Mouse (Mus musculus) limb, embryonic 10.5 days (tissue): ENCODE measurements around the gene Sstr3. TPM values are rescaled to one million over a fixed set of nuclear protein-coding genes. Genes with fewer than 3 reads are reported as not detected.

ENCODE experiments used
- DNase-seq: peaks from one replicate; pipeline ENCODE4 v3.0.0-alpha.2; 2017; ENCODE audit warnings: low spot score
- H3K27ac ChIP-seq: fragments of 300-500 bp; sonication (generic); 2 replicates; pipeline ENCODE4 v1.5.1; 2016; ENCODE audit warnings: mild to moderate bottlenecking
- H3K27me3 ChIP-seq: fragments of 300-500 bp; sonication (generic); 2 replicates; pipeline ENCODE4 v1.6.1; 2016; ENCODE audit warnings: low read depth, mild to moderate bottlenecking; ENCODE audit not compliant: poor library complexity, severe bottlenecking
- H3K36me3 ChIP-seq: fragments of 300-500 bp; sonication (generic); 2 replicates; pipeline ENCODE4 v1.6.1; 2016; ENCODE audit warnings: mild to moderate bottlenecking, moderate library complexity
- H3K4me1 ChIP-seq: fragments of 300-500 bp; sonication (generic); 2 replicates; pipeline ENCODE4 v1.6.1; 2016
- H3K4me3 ChIP-seq: fragments of 300-500 bp; sonication (generic); 2 replicates; pipeline ENCODE4 v1.5.1; 2016; ENCODE audit warnings: mild to moderate bottlenecking, moderate library complexity
- H3K9me3 ChIP-seq: fragments of 300-500 bp; sonication (generic); replicated peaks from 2 replicates; pipeline ENCODE4 v1.6.1; 2016; ENCODE audit warnings: mild to moderate bottlenecking
- WGBS: fragments of 180-500 bp; shearing (Covaris S2); methylation state at CpG from one replicate; pipeline ENCODE4 v1.1.7; 2016; 5-methylcytosine and 5-hydroxymethylcytosine counted together
- polyA plus RNA-seq: library from polyadenylated mRNA; unstranded; fragments of >200 nt; fragmentation: Nextera tagmentation; extraction: Ambion mirVana; gene quantifications from 2 replicates; pipeline ENCODE4 v1.2.1, GENCODE M21; 2016

Sstr3 gene
- polyA plus RNA-seq, 1 experiment from 2014 or later: not detected

- Histone ChIP-seq H3K27ac (no peak overlapping the region), H3K4me1 (peaks cover 65% of the 10 kb centered on the region), H3K9me3 (no peaks in the 10 kb centered on the region), H3K4me3 (no peak overlapping the region), H3K36me3 (no peaks in the 10 kb centered on the region), H3K27me3 (no peaks in the 10 kb centered on the region)
- DNase-seq: no peak
- whole genome bisulfite sequencing: 68% methylated on average over 7 of the region's 7 CpGs
Observed at GRCm38 (mm10) chr15:78518221-78518620, 26.3 kb downstream of the Sstr3 start.

GRCm38 (mm10) chr15:78515759-78516158 lies 28.7 kb downstream of the Sstr3 start:
- H3K9me3 ChIP-seq: no peaks in the 10 kb centered on the region
- H3K4me1 ChIP-seq: peaks cover 53% of the 10 kb centered on the region
- H3K27me3 ChIP-seq: no peaks in the 10 kb centered on the region
- DNase-seq: no peak
- no peaks in the 10 kb centered on the region for H3K36me3 ChIP-seq
- H3K27ac ChIP-seq: peak overlapping the region; percentile 38
- no peak overlapping the region for H3K4me3 ChIP-seq
- WGBS: 79% methylated on average over 6 of the region's 6 CpGs

- Histone ChIP-seq H3K4me3 (no peak overlapping the region), H3K36me3 (no peaks in the 10 kb centered on the region), H3K27ac (peak overlapping the region; percentile 74), H3K4me1 (peaks cover 53% of the 10 kb centered on the region), H3K27me3 (no peaks in the 10 kb centered on the region), H3K9me3 (no peaks in the 10 kb centered on the region)
- peak; percentile 85 for DNase-seq
- WGBS: 24% methylated on average over 7 of the region's 7 CpGs
Observed at GRCm38 (mm10) chr15:78514393-78515146, 29.9 kb downstream of the Sstr3 start.

- Histone ChIP-seq H3K4me3 (no peak overlapping the region), H3K9me3 (no peaks in the 10 kb centered on the region), H3K27ac (no peak overlapping the region), H3K4me1 (peaks cover 50% of the 10 kb centered on the region), H3K36me3 (no peaks in the 10 kb centered on the region), H3K27me3 (no peaks in the 10 kb centered on the region)
- whole genome bisulfite sequencing: 92% methylated on average over 14 of the region's 14 CpGs
- no peak for DNase-seq
Observed at GRCm38 (mm10) chr15:78513019-78513418, 31.5 kb downstream of the Sstr3 start.

GRCm38 (mm10) chr15:78511951-78512350 lies 32.5 kb downstream of the Sstr3 start:
- Histone ChIP-seq H3K4me1 (peaks cover 39% of the 10 kb centered on the region), H3K27me3 (no peaks in the 10 kb centered on the region), H3K9me3 (no peaks in the 10 kb centered on the region), H3K36me3 (no peaks in the 10 kb centered on the region), H3K4me3 (no peak overlapping the region), H3K27ac (no peak overlapping the region)
- DNase-seq: no peak
- WGBS: 79% methylated on average over 7 of the region's 7 CpGs

GRCm38 (mm10) chr15:78510736-78511135 lies 33.7 kb downstream of the Sstr3 start:
- H3K27ac ChIP-seq: no peak overlapping the region
- WGBS: 96% methylated on average over 6 of the region's 6 CpGs
- peaks cover 27% of the 10 kb centered on the region for H3K4me1 ChIP-seq

GRCm38 (mm10) chr15:78510121-78510576 lies 34.3 kb downstream of the Sstr3 start:
- peak overlapping the region; percentile 24 for H3K4me3 ChIP-seq
- WGBS: 66% methylated on average over 8 of the region's 8 CpGs
- H3K27ac ChIP-seq: peak overlapping the region; percentile 82
- H3K9me3 ChIP-seq: no peaks in the 10 kb centered on the region
- no peaks in the 10 kb centered on the region for H3K27me3 ChIP-seq
- DNase-seq: no peak
- no peaks in the 10 kb centered on the region for H3K36me3 ChIP-seq
- H3K4me1 ChIP-seq: peaks cover 21% of the 10 kb centered on the region

More at GRCm38 (mm10) chr15:78510736-78511135, 33.7 kb downstream of the Sstr3 start:
- no peak overlapping the region for H3K4me3 ChIP-seq
- DNase-seq: no peak
- H3K9me3 ChIP-seq: no peaks in the 10 kb centered on the region
- H3K27me3 ChIP-seq: no peaks in the 10 kb centered on the region
- H3K36me3 ChIP-seq: no peaks in the 10 kb centered on the region

GRCm38 (mm10) chr15:78509297-78509899 lies 35.1 kb downstream of the Sstr3 start:
- H3K4me3 ChIP-seq: peak overlapping the region; percentile 24

GRCm38 (mm10) chr15:78508443-78508842 lies 36.0 kb downstream of the Sstr3 start:
- Histone ChIP-seq H3K36me3 (no peaks in the 10 kb centered on the region), H3K4me3 (no peak overlapping the region), H3K9me3 (no peaks in the 10 kb centered on the region), H3K27me3 (no peaks in the 10 kb centered on the region), H3K4me1 (peaks cover 9% of the 10 kb centered on the region), H3K27ac (no peak overlapping the region)
- DNase-seq: no peak
- WGBS: 78% methylated on average over 7 of the region's 7 CpGs

More at GRCm38 (mm10) chr15:78509297-78509899, 35.1 kb downstream of the Sstr3 start:
- Histone ChIP-seq H3K27ac (peak overlapping the region; percentile 82), H3K9me3 (no peaks in the 10 kb centered on the region), H3K4me1 (peaks cover 14% of the 10 kb centered on the region), H3K27me3 (no peaks in the 10 kb centered on the region), H3K36me3 (no peaks in the 10 kb centered on the region)
- WGBS: 49% methylated on average over 12 of the region's 12 CpGs
- DNase-seq: peak; percentile 42

GRCm38 (mm10) chr15:78505541-78505940 lies 38.9 kb downstream of the Sstr3 start:
- DNase-seq: no peak
- 83% methylated on average over 3 of the region's 3 CpGs for WGBS
- Histone ChIP-seq H3K27ac (no peak overlapping the region), H3K4me1 (peaks cover 9% of the 10 kb centered on the region), H3K27me3 (no peaks in the 10 kb centered on the region), H3K9me3 (no peaks in the 10 kb centered on the region), H3K36me3 (no peaks in the 10 kb centered on the region), H3K4me3 (no peak overlapping the region)

GRCm38 (mm10) chr15:78504816-78505215 lies 39.7 kb downstream of the Sstr3 start:
- Histone ChIP-seq H3K27me3 (no peaks in the 10 kb centered on the region), H3K9me3 (no peaks in the 10 kb centered on the region)
- 90% methylated on average over 5 of the region's 5 CpGs for WGBS

GRCm38 (mm10) chr15:78504013-78504412 lies 40.5 kb downstream of the Sstr3 start:
- no peak for DNase-seq
- H3K27me3 ChIP-seq: no peaks in the 10 kb centered on the region
- no peaks in the 10 kb centered on the region for H3K4me1 ChIP-seq
- no peaks in the 10 kb centered on the region for H3K9me3 ChIP-seq
- no peaks in the 10 kb centered on the region for H3K36me3 ChIP-seq
- 86% methylated on average over 1 of the region's 1 CpGs for WGBS
- no peak overlapping the region for H3K27ac ChIP-seq
- no peak overlapping the region for H3K4me3 ChIP-seq

More at GRCm38 (mm10) chr15:78504816-78505215, 39.7 kb downstream of the Sstr3 start:
- DNase-seq: no peak
- H3K4me1 ChIP-seq: peaks cover 3% of the 10 kb centered on the region
- H3K36me3 ChIP-seq: no peaks in the 10 kb centered on the region
- H3K27ac ChIP-seq: no peak overlapping the region
- H3K4me3 ChIP-seq: no peak overlapping the region

- H3K27me3 ChIP-seq: no peaks in the 10 kb centered on the region
- 83% methylated on average over 18 of the region's 18 CpGs for WGBS
Observed at GRCm38 (mm10) chr15:78502437-78503132, 41.9 kb downstream of the Sstr3 start.

More at GRCm38 (mm10) chr15:78502437-78503132, 41.9 kb downstream of the Sstr3 start:
- no peak overlapping the region for H3K27ac ChIP-seq
- no peak overlapping the region for H3K4me3 ChIP-seq
- H3K9me3 ChIP-seq: no peaks in the 10 kb centered on the region
- no peak for DNase-seq
- no peaks in the 10 kb centered on the region for H3K36me3 ChIP-seq
- H3K4me1 ChIP-seq: no peaks in the 10 kb centered on the region
